20 mouse cellular contexts compared by ENCODE assay signal in genomic region chr7:64310241-64310640, GRCm38 (mm10).
"Had no signal": no experiment of that assay in that cellular context is flagged by ENCODE, and none has a peak within 500 bp of the region (broad histone marks: within the 10 kb centered on the region; RNA-seq: fewer than 3 reads in every experiment).

No protein-coding gene starts in this region.

- H3K4me1 ChIP-seq: intestine, embryonic 15.5 days; kidney, embryonic 15.5 days; liver, embryonic 13.5 days; midbrain, embryonic 12.5 days; midbrain, embryonic 15.5 days; stomach, embryonic 15.5 days had no signal

- H3K36me3 ChIP-seq: intestine, embryonic 15.5 days; liver, embryonic 13.5 days; midbrain, embryonic 15.5 days had no signal

- H3K9me3 ChIP-seq: intestine, embryonic 15.5 days; kidney, embryonic 15.5 days; liver, embryonic 13.5 days; midbrain, embryonic 12.5 days; midbrain, embryonic 15.5 days; stomach, embryonic 15.5 days had no signal

- H3K27me3 ChIP-seq: intestine, embryonic 15.5 days; kidney, embryonic 15.5 days; liver, embryonic 13.5 days; midbrain, embryonic 12.5 days; midbrain, embryonic 15.5 days; stomach, embryonic 15.5 days had no signal

- DNase-seq: kidney, adult 11 months; kidney, adult 8-10 months; kidney, postnatal 10 days; kidney, postnatal 36 days; layer of hippocampus, postnatal 36 days; liver, embryonic 13.5 days; lung, adult 2 months; lung, postnatal 14 days; lung, postnatal 4 days; retina, postnatal 1 day; right cerebral cortex, postnatal 25 days; spleen, adult 18-20 months; thymus, postnatal 25 days had no signal

- H3K4me2 ChIP-seq: intestine, embryonic 15.5 days; kidney, embryonic 15.5 days; liver, embryonic 13.5 days; midbrain, embryonic 12.5 days; midbrain, embryonic 15.5 days; stomach, embryonic 15.5 days had no signal

- H3K27ac ChIP-seq: intestine, embryonic 15.5 days; kidney, embryonic 15.5 days; left cerebral cortex, adult 2 months; liver, embryonic 13.5 days; midbrain, embryonic 12.5 days; midbrain, embryonic 15.5 days; stomach, embryonic 15.5 days had no signal

- ATAC-seq: intestine, embryonic 15.5 days; midbrain, embryonic 15.5 days had no signal

- H3K9ac ChIP-seq: intestine, embryonic 15.5 days; kidney, embryonic 15.5 days; liver, embryonic 13.5 days; midbrain, embryonic 12.5 days; midbrain, embryonic 15.5 days; stomach, embryonic 15.5 days had no signal

- H3K4me3 ChIP-seq: intestine, embryonic 15.5 days; kidney, embryonic 15.5 days; left cerebral cortex, adult 2 months; liver, embryonic 13.5 days; midbrain, embryonic 12.5 days; midbrain, embryonic 15.5 days; myocyte; stomach, embryonic 15.5 days had no signal
